Mouse (Mus musculus) embryonic fibroblast, embryonic 13.5 days (primary cell): ENCODE results near the gene Sf3b4.

ENCODE experiments used
- CTCF ChIP-seq: IDR thresholded peaks from 2 replicates; pipeline ENCODE4 v1.5.1; 2011; ENCODE audit warnings: mild to moderate bottlenecking, control low read depth, low read length, moderate library complexity, borderline replicate concordance; ENCODE audit not compliant: insufficient read depth
- POLR2A ChIP-seq: IDR thresholded peaks from 2 replicates; pipeline ENCODE4 v1.6.1; 2011; ENCODE audit warnings: low read depth, mild to moderate bottlenecking, control low read depth, low read length, moderate library complexity

- TF ChIP-seq CTCF: no peak
- peak; percentile 94 for TF ChIP-seq POLR2A
Observed at GRCm38 (mm10) chr3:96220765-96221639, 48.9 kb downstream of the Sf3b4 start, which contains the start of the genes Hist2h2ac and Hist2h2be.
